Mouse (Mus musculus) R1 (cell line): ENCODE results near the gene Rhebl1.

Experiments
- DNase-seq: peaks from one replicate; pipeline ENCODE4 v3.0.0-alpha.2; 2018; ENCODE audit warnings: low read depth, low spot score

Gene Rhebl1

GRCm38 (mm10) chr15:98871916-98872888, 22.1 kb downstream of the Rhebl1 start:
- peak; percentile 98 for DNase-seq

GRCm38 (mm10) chr15:98871070-98871915, 23.0 kb downstream of the Rhebl1 start, which contains the start of gene Kmt2d:
Gene Kmt2d (minus strand): TSS chr15:98871204.
- DNase-seq, result peak; percentile 36

GRCm38 (mm10) chr15:98870179-98871069, 23.9 kb downstream of the Rhebl1 start:
- DNase-seq, result no peak

- DNase-seq, result no peak
These were observed 24.8 kb downstream of the Rhebl1 start for GRCm38 (mm10) chr15:98869342-98870178.

- no peak for DNase-seq
These were observed 25.8 kb downstream of the Rhebl1 start for GRCm38 (mm10) chr15:98868346-98869063.

- peak; percentile 78 for DNase-seq
These were observed 27.0 kb downstream of the Rhebl1 start for GRCm38 (mm10) chr15:98867321-98867720.

GRCm38 (mm10) chr15:98866501-98866900, 27.8 kb downstream of the Rhebl1 start:
- DNase-seq, result no peak

GRCm38 (mm10) chr15:98865771-98866170, 28.6 kb downstream of the Rhebl1 start:
- DNase-seq, result no peak

- DNase-seq, result no peak
These were observed 29.4 kb downstream of the Rhebl1 start for GRCm38 (mm10) chr15:98864951-98865350.

- DNase-seq, result no peak
These were observed 30.8 kb downstream of the Rhebl1 start for GRCm38 (mm10) chr15:98863451-98863958.

GRCm38 (mm10) chr15:98861701-98862410, 32.5 kb downstream of the Rhebl1 start:
- no peak for DNase-seq

- no peak for DNase-seq
These were observed 33.4 kb downstream of the Rhebl1 start for GRCm38 (mm10) chr15:98860921-98861320.

GRCm38 (mm10) chr15:98859319-98860043, 34.9 kb downstream of the Rhebl1 start:
- DNase-seq, result no peak

- no peak for DNase-seq
These were observed 40.1 kb downstream of the Rhebl1 start for GRCm38 (mm10) chr15:98854214-98854613.

GRCm38 (mm10) chr15:98853161-98853937, 41.0 kb downstream of the Rhebl1 start:
- no peak for DNase-seq

- no peak for DNase-seq
These were observed 41.6 kb downstream of the Rhebl1 start for GRCm38 (mm10) chr15:98852733-98853132.

- DNase-seq, result no peak
These were observed 42.3 kb downstream of the Rhebl1 start for GRCm38 (mm10) chr15:98852071-98852470.
